Mouse (Mus musculus) liver, postnatal 0 days (tissue): ENCODE measurements at regions not wholly inside any gene's neighbourhood (a gene's known extent, or its start where the extent isn't known, plus 50 kb on each side); places are given as distances from the start of the nearest gene placed in this dataset.

Experiments used
- CTCF ChIP-seq: sonication (generic); IDR thresholded peaks from 2 replicates; pipeline ENCODE4 v1.5.1; 2016; ENCODE audit warnings: antibody characterized with exemption, low read depth
- EP300 ChIP-seq: IDR thresholded peaks from 2 replicates; pipeline ENCODE4 v1.6.1; 2016; ENCODE audit warnings: antibody characterized with exemption, low read depth, mild to moderate bottlenecking

GRCm38 (mm10) chr8:116447452-116447851 lies 57.3 kb upstream of the Dynlrb2 start:
- TF ChIP-seq CTCF, result no peak
- TF ChIP-seq EP300, result no peak
